Comparison of ENCODE assay signal across 9 mouse cellular contexts in the genomic region with DNA sequence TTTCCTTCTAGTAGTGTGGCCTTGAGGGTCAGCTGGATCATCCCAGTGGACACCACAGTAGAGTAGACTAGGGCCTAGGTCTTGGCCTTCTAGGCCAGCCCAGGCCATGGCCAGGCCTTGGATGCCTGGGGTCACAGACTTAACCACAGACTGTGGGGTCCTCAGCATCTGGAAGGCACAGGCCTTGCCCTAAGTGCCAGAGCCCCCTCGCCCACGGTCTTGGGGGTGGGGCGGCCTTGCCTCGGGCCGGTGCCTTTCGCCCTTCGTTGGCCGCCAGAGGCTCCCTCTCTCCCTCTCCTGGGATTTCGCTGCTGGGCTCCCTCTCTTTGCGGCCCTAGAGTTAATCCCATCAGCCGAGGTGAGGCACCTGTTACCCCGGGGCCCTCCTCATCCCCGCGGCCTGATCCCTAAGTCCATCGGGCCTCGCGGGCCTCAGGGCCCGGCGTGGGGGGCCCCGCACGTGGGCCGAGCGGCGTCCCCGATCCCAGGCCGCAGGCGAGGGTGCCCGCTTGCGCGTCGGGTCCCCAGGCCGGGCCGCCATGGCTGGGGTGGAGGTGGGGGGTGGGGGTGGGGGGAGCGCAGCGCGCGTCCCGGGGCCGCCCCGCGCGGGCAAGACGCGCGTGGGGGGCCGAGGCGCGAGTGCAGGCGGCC. TPM values are rescaled to one million over a fixed set of nuclear protein-coding genes. Genes with fewer than 3 reads are reported as not detected.
DNase-seq lines count a peak whose midpoint lies in the region; ATAC-seq and TF ChIP-seq lines count a peak whose summit lies in the region.
"Had no signal": no experiment of that assay in that cellular context is flagged by ENCODE, and none has a peak within 500 bp of the region (broad histone marks: within the 10 kb centered on the region; RNA-seq: fewer than 3 reads in every experiment).

A gene (plus strand): TSS at position 244 of the 651 bp plus-strand sequence.

- H3K36me3 ChIP-seq in intestine, postnatal 0 days (ENCODE audit: control insufficient read depth, insufficient read depth): no peaks in the 10 kb centered on the region
- H3K36me3 ChIP-seq in limb, embryonic 10.5 days: peaks cover 12% of the 10 kb centered on the region
- H3K36me3 ChIP-seq in stomach, embryonic 15.5 days: no peaks in the 10 kb centered on the region

- TF ChIP-seq CTCF in intestine, postnatal 0 days (IDR thresholded peaks at IDR 0.05; ENCODE audit: low read depth): peak; percentile 70

- H3K27me3 ChIP-seq in intestine, postnatal 0 days (replicated peaks; ENCODE audit: control insufficient read depth, insufficient read depth, low read length): no peaks in the 10 kb centered on the region
- no peaks in the 10 kb centered on the region for H3K27me3 ChIP-seq in limb, embryonic 10.5 days (ENCODE audit: low read depth, poor library complexity, severe bottlenecking)
- H3K27me3 ChIP-seq in stomach, embryonic 15.5 days (replicated peaks): no peaks in the 10 kb centered on the region
- H3K27me3 ChIP-seq: CH12.LX had no signal

- H3K27ac ChIP-seq in intestine, postnatal 0 days (ENCODE audit: low read depth, low read length): peak within 1 kb of the TSS; percentile 54
- H3K27ac ChIP-seq in limb, embryonic 10.5 days: peak within 1 kb of the TSS; percentile 99
- peak within 1 kb of the TSS; percentile 88 for H3K27ac ChIP-seq in stomach, embryonic 15.5 days

- H3K4me2 ChIP-seq in intestine, postnatal 0 days (replicated peaks; ENCODE audit: low read depth): peak within 1 kb of the TSS; percentile 94
- H3K4me2 ChIP-seq in stomach, embryonic 15.5 days: peak within 1 kb of the TSS; percentile 84

- peak within 1 kb of the TSS; percentile 86 for H3K9ac ChIP-seq in intestine, postnatal 0 days (ENCODE audit: low read depth, low read length)
- peak within 1 kb of the TSS; percentile 78 for H3K9ac ChIP-seq in stomach, embryonic 15.5 days

- peak within 1 kb of the TSS; percentile 75 for H3K4me3 ChIP-seq in intestine, postnatal 0 days (ENCODE audit: low read depth, low read length)
- peak within 1 kb of the TSS; percentile 77 for H3K4me3 ChIP-seq in limb, embryonic 10.5 days
- H3K4me3 ChIP-seq in stomach, embryonic 15.5 days (replicated peaks): peak within 1 kb of the TSS; percentile 67

- WGBS in intestine, postnatal 0 days: 2% methylated on average over 33 of the region's 49 CpGs
- WGBS in limb, embryonic 10.5 days: under 1% methylated on average over 25 of the region's 49 CpGs
- under 1% methylated on average over 33 of the region's 49 CpGs for WGBS in stomach, embryonic 15.5 days

- DNase-seq in spleen, postnatal 10 days (ENCODE audit: low spot score in 2 of 2): peak; percentile 7 to 16
- no peak for DNase-seq in spleen, postnatal 36 days (ENCODE audit: low spot score in 2 of 2)
- DNase-seq in embryo, embryonic 10.5 days (ENCODE audit: low spot score): peak; percentile 79
- peak; percentile 95 for DNase-seq in heart, adult 11 months
- peak; percentile 83 for DNase-seq in limb, embryonic 10.5 days (ENCODE audit: low spot score)

- H3K4me1 ChIP-seq in intestine, postnatal 0 days (replicated peaks; ENCODE audit: control insufficient read depth, insufficient read depth, low read length): no peaks in the 10 kb centered on the region; the same call in 1 of the 2 replicates
- H3K4me1 ChIP-seq in limb, embryonic 10.5 days: peaks cover 44% of the 10 kb centered on the region
- peaks cover 4% of the 10 kb centered on the region; the same call in 1 of the 2 replicates for H3K4me1 ChIP-seq in stomach, embryonic 15.5 days

- ATAC-seq in intestine, postnatal 0 days: peak; percentile 79
- ATAC-seq in megakaryocyte-erythroid progenitor cell, adult 5-6 weeks (replicated peaks; ENCODE audit: low FRiP score, low TSS enrichment, poor library complexity, severe bottlenecking): peak; percentile 76
- ATAC-seq in stomach, embryonic 15.5 days (ENCODE audit: insufficient read depth, low FRiP score, low read depth): peak; percentile 66

- no peaks in the 10 kb centered on the region for H3K9me3 ChIP-seq in intestine, postnatal 0 days (ENCODE audit: control insufficient read depth)
- no peaks in the 10 kb centered on the region for H3K9me3 ChIP-seq in limb, embryonic 10.5 days (replicated peaks)
- H3K9me3 ChIP-seq in stomach, embryonic 15.5 days: no peaks in the 10 kb centered on the region

RNA-seq across cellular contexts. Expression of the gene that starts here (rescaled TPM):
- polyA plus RNA-seq in intestine, postnatal 0 days (2015; fragmentation: Nextera tagmentation; extraction: Ambion mirVana): 2.1 and 2.9 TPM in 2 replicates
- polyA plus RNA-seq in limb, embryonic 10.5 days (2016; fragmentation: Nextera tagmentation; extraction: Ambion mirVana): 21.8 and 28.5 TPM in 2 replicates
- 10.6 and 11.5 TPM in 2 replicates for total RNA-seq in megakaryocyte-erythroid progenitor cell, adult 5-6 weeks (2014; fragmentation: Nextera tagmentation)
- 11.2 and 13.2 TPM in 2 replicates for total RNA-seq in megakaryocyte-erythroid progenitor cell, adult 5-6 weeks (2017)
- 16.6 and 18.2 TPM in 2 replicates for polyA plus RNA-seq in stomach, embryonic 15.5 days (2015; fragmentation: Nextera tagmentation; extraction: Ambion mirVana)

Comparison
In these comparisons a context has a peak if more than half of its experiments do, and no peak if none do; other contexts are left out.
1. DNase-seq: peak in spleen, postnatal 10 days (2 of 2), embryo, embryonic 10.5 days (single experiment), heart, adult 11 months (single experiment) and limb, embryonic 10.5 days (single experiment); none in spleen, postnatal 36 days (0 of 2).
2. Peak in every context shown above with its lines, with median percentiles within 50 percentile points of each other: ATAC-seq, H3K27ac ChIP-seq and H3K4me3 ChIP-seq.